In the genomic region with DNA sequence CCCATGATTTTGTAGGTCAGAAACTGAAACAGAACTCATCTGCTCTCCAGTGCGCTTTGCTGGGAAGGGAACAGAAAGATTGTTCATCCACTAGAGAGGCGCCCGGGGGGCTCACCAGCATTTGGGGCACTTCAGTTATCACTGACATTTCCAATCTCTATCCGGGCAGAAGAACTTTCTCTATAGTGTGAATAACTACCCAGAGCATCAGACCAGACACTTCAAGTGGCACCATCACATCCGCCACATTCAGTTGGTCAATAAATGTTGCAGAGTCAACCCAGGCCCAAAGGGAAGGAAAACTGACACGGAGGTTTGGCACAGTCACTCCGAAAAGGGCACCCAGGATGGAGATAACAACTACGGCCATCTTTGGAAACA, we compare ENCODE assay signal across 28 mouse cellular contexts. TPM values are rescaled to one million over a fixed set of nuclear protein-coding genes. Genes with fewer than 3 reads are reported as not detected.
DNase-seq lines count a peak whose midpoint lies in the region; ATAC-seq and TF ChIP-seq lines count a peak whose summit lies in the region.
"Had no signal": no experiment of that assay in that cellular context is flagged by ENCODE, and none has a peak within 500 bp of the region (broad histone marks: within the 10 kb centered on the region; RNA-seq: fewer than 3 reads in every experiment).

No protein-coding gene starts in this region.

- H3K9me3 ChIP-seq in lung, embryonic 14.5 days (ENCODE audit: low read depth, low read length): no peaks in the 10 kb centered on the region
- no peaks in the 10 kb centered on the region for H3K9me3 ChIP-seq in midbrain, embryonic 11.5 days (ENCODE audit: control insufficient read depth, low read length)
- no peaks in the 10 kb centered on the region for H3K9me3 ChIP-seq in midbrain, embryonic 15.5 days
- H3K9me3 ChIP-seq: embryonic facial prominence, embryonic 10.5 days; embryonic facial prominence, embryonic 13.5 days; forebrain, embryonic 12.5 days; forebrain, embryonic 15.5 days; heart, embryonic 10.5 days; hindbrain, embryonic 15.5 days had no signal

- TF ChIP-seq CTCF in lung, embryonic 14.5 days (IDR thresholded peaks at IDR 0.05; ENCODE audit: low read depth): no peak

- H3K4me2 ChIP-seq in lung, embryonic 14.5 days: 0 out of 2 replicates have a peak overlapping the region, but pooled peaks have one; percentile 15
- H3K4me2 ChIP-seq in midbrain, embryonic 11.5 days: no peak overlapping the region
- no peak overlapping the region for H3K4me2 ChIP-seq in midbrain, embryonic 15.5 days
- H3K4me2 ChIP-seq: embryonic facial prominence, embryonic 13.5 days; forebrain, embryonic 12.5 days; forebrain, embryonic 15.5 days; hindbrain, embryonic 15.5 days had no signal

- H3K4me1 ChIP-seq in lung, embryonic 14.5 days (ENCODE audit: insufficient read depth): peaks cover 33% of the 10 kb centered on the region
- no peaks in the 10 kb centered on the region for H3K4me1 ChIP-seq in midbrain, embryonic 11.5 days (ENCODE audit: control insufficient read depth, insufficient read depth, low read length)
- H3K4me1 ChIP-seq in midbrain, embryonic 15.5 days: no peaks in the 10 kb centered on the region
- H3K4me1 ChIP-seq: forebrain, embryonic 15.5 days; hindbrain, embryonic 15.5 days had no signal

- no peaks in the 10 kb centered on the region for H3K36me3 ChIP-seq in lung, embryonic 14.5 days (ENCODE audit: insufficient read depth)
- H3K36me3 ChIP-seq in midbrain, embryonic 11.5 days (ENCODE audit: control insufficient read depth, insufficient read depth, low read length): no peaks in the 10 kb centered on the region
- no peaks in the 10 kb centered on the region for H3K36me3 ChIP-seq in midbrain, embryonic 15.5 days (replicated peaks)
- H3K36me3 ChIP-seq: embryonic facial prominence, embryonic 10.5 days; embryonic facial prominence, embryonic 13.5 days; forebrain, embryonic 12.5 days; forebrain, embryonic 15.5 days; heart, embryonic 10.5 days; hindbrain, embryonic 15.5 days had no signal

- ATAC-seq in lung, embryonic 14.5 days (ENCODE audit: insufficient read depth): no peak
- no peak for ATAC-seq in midbrain, embryonic 11.5 days (ENCODE audit: low FRiP score)
- ATAC-seq in midbrain, embryonic 15.5 days (replicated peaks): no peak
- ATAC-seq: activated CD4-positive, CD25-positive, alpha-beta regulatory T cell, adult 4 months; forebrain, embryonic 15.5 days had no signal

- no peak overlapping the region for H3K9ac ChIP-seq in lung, embryonic 14.5 days
- no peak overlapping the region for H3K9ac ChIP-seq in midbrain, embryonic 11.5 days (ENCODE audit: low read length)
- no peak overlapping the region for H3K9ac ChIP-seq in midbrain, embryonic 15.5 days
- H3K9ac ChIP-seq: embryonic facial prominence, embryonic 13.5 days; forebrain, embryonic 12.5 days; forebrain, embryonic 15.5 days; hindbrain, embryonic 15.5 days had no signal

- intact Hi-C loops in heart, postnatal 36 days (cut with DNase I): loop anchor here (5.0 kb wide), 1 partner anchor 112 kb away; no protein-coding TSS in a partner anchor

- DNase-seq in heart, adult 11 months: peak; percentile 80
- DNase-seq in heart, postnatal 36 days: no peak
- no peak for DNase-seq in lung, embryonic 14.5 days
- DNase-seq in lung, postnatal 25 days (ENCODE audit: low spot score): no peak
- DNase-seq in midbrain, embryonic 11.5 days (ENCODE audit: low spot score, missing footprints): peak; percentile 44
- DNase-seq: adrenal gland, adult 8-10 months; adrenal gland, postnatal 25 days; cerebellum, adult 11-12 months; cerebellum, adult 8-10 months; cerebellum, postnatal 10 days; cerebellum, postnatal 36 days; embryo, embryonic 11 days; gastrocnemius, postnatal 25 days; heart, adult 2 months; heart, postnatal 4 days had no signal

- 73% methylated on average over 8 of the region's 8 CpGs for WGBS in lung, embryonic 14.5 days
- WGBS in midbrain, embryonic 11.5 days: 91% methylated on average over 8 of the region's 8 CpGs
- WGBS in midbrain, embryonic 15.5 days: 87% methylated on average over 8 of the region's 8 CpGs

- no peaks in the 10 kb centered on the region for H3K27me3 ChIP-seq in lung, embryonic 14.5 days (ENCODE audit: insufficient read depth, low read length)
- no peaks in the 10 kb centered on the region for H3K27me3 ChIP-seq in midbrain, embryonic 11.5 days (ENCODE audit: control insufficient read depth, insufficient read depth, low read length)
- no peaks in the 10 kb centered on the region for H3K27me3 ChIP-seq in midbrain, embryonic 15.5 days (replicated peaks)
- H3K27me3 ChIP-seq: embryonic facial prominence, embryonic 13.5 days; forebrain, embryonic 12.5 days; forebrain, embryonic 15.5 days; hindbrain, embryonic 15.5 days had no signal

- no peak overlapping the region for H3K4me3 ChIP-seq in lung, embryonic 14.5 days (ENCODE audit: low read depth, low read length)
- no peak overlapping the region for H3K4me3 ChIP-seq in midbrain, embryonic 11.5 days (ENCODE audit: low read depth, low read length)
- no peak overlapping the region for H3K4me3 ChIP-seq in midbrain, embryonic 15.5 days
- H3K4me3 ChIP-seq: embryonic facial prominence, embryonic 10.5 days; embryonic facial prominence, embryonic 13.5 days; erythroblast, embryonic 14.5 days; forebrain, embryonic 12.5 days; forebrain, embryonic 15.5 days; heart, adult 2 months; heart, embryonic 10.5 days; hindbrain, embryonic 15.5 days had no signal

- H3K27ac ChIP-seq in lung, embryonic 14.5 days (ENCODE audit: low read depth): peak overlapping the region; percentile 25; the same call in 1 of the 2 replicates
- H3K27ac ChIP-seq in midbrain, embryonic 11.5 days (ENCODE audit: low read depth, low read length): no peak overlapping the region
- no peak overlapping the region for H3K27ac ChIP-seq in midbrain, embryonic 15.5 days
- H3K27ac ChIP-seq: embryonic facial prominence, embryonic 10.5 days; embryonic facial prominence, embryonic 13.5 days; forebrain, embryonic 12.5 days; forebrain, embryonic 15.5 days; heart, adult 2 months; hindbrain, embryonic 15.5 days had no signal

RNA-seq across cellular contexts. Expression of a gene that starts 23.7 kb away (rescaled TPM):
- not detected for total RNA-seq in heart, postnatal 36 days (2021)
- 0.70 and 1.2 TPM in 2 replicates for polyA plus RNA-seq in lung, embryonic 14.5 days (2014; fragmentation: Nextera tagmentation; extraction: Ambion mirVana)
- 0.92 and 1.5 TPM in 2 replicates for polyA plus RNA-seq in midbrain, embryonic 11.5 days (2014; fragmentation: Nextera tagmentation; extraction: Ambion mirVana)
- polyA plus RNA-seq in midbrain, embryonic 15.5 days (2015; fragmentation: Nextera tagmentation; extraction: Ambion mirVana): 0.17 and 0.27 TPM in 2 replicates
- total RNA-seq: adrenal gland, adult 8-10 months; adrenal gland, postnatal 25 days; ES-E14; gastrocnemius, adult 8-10 months; gastrocnemius, postnatal 25 days; heart, adult 2 months had no signal
- polyA plus RNA-seq: activated CD4-positive, CD25-positive, alpha-beta regulatory T cell, adult 4 months; embryonic facial prominence, embryonic 13.5 days; erythroblast, embryonic 14.5 days; heart, adult 2 months had no signal

RNA-seq across cellular contexts. Expression of a gene that starts 54.6 kb away (rescaled TPM):
- not detected for total RNA-seq in heart, postnatal 36 days (2021)
- polyA plus RNA-seq in lung, embryonic 14.5 days (2014; fragmentation: Nextera tagmentation; extraction: Ambion mirVana): 1.5 TPM in 2 replicates
- not detected in 2 replicates for polyA plus RNA-seq in midbrain, embryonic 11.5 days (2014; fragmentation: Nextera tagmentation; extraction: Ambion mirVana)
- polyA plus RNA-seq in midbrain, embryonic 15.5 days (2015; fragmentation: Nextera tagmentation; extraction: Ambion mirVana): not detected in 2 replicates
- total RNA-seq: gastrocnemius, adult 8-10 months; gastrocnemius, postnatal 25 days; heart, adult 2 months had no signal
- polyA plus RNA-seq: activated CD4-positive, CD25-positive, alpha-beta regulatory T cell, adult 4 months; erythroblast, embryonic 14.5 days; forebrain, embryonic 12.5 days; forebrain, embryonic 15.5 days; heart, embryonic 14.5 days; hindbrain, embryonic 11.5 days; hindbrain, embryonic 15.5 days had no signal

Comparison
In these comparisons a context has a peak if more than half of its experiments do, and no peak if none do; other contexts are left out.
1. DNase-seq: peak in heart, adult 11 months (single experiment) and midbrain, embryonic 11.5 days (single experiment); none in heart, postnatal 36 days (0 of 2), lung, embryonic 14.5 days (single experiment) and lung, postnatal 25 days (single experiment).